Mouse (Mus musculus) cerebellum, adult 2 months (tissue): Measurements from ENCODE around the gene Msi2.

Experiments used
- CTCF ChIP-seq: fragments of 200-500 bp; IDR thresholded peaks from 2 replicates; pipeline ENCODE4 v1.5.1; 2011; ENCODE audit warnings: low read depth, mild to moderate bottlenecking, control low read depth, low read length, moderate library complexity, borderline replicate concordance; ENCODE audit not compliant: insufficient read depth
- POLR2A ChIP-seq: fragments of 200-500 bp; IDR thresholded peaks from 2 replicates; pipeline ENCODE4 v1.6.1; 2011; ENCODE audit warnings: low read length, control low read depth, borderline replicate concordance; ENCODE audit not compliant: insufficient read depth

DNA sequence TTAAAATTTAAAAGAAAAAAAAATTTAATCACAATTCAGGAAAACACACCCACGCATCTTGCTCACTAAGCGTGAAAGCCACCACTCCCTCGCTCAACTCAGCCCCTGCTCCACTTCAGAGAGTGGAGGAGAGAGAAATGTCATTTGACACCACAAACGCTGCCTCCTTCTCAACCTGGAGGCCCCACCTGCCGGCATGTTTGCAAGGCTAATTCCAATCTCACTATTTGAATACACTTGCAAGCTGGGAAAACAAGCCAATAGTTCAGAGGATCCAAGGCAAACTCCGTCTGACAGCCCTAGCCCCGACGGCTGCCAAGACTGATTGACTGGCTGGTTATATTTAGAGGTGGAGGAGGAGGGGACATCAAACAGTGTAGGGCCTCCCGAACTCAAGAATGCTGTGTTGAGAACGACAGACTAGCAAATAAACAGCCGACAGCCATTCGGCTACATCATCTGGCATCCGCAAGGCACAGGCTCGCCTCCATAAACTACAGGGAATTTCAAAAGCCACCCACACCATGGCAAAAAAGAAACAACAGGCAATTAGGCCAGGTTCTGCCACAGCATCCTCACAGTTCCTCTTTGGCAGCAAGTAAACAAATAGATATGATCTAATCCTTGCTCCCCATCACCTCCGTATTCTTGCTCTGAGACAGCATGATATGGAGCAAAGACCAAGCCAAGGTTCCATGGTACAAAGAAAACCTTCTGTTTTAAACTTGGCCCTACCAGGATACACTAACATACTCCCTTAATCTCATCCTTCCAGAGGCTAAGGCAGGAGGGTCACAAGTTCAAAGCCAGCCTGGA, 97.9 kb downstream of the Msi2 start:
- TF ChIP-seq POLR2A (no peak), CTCF (no peak)
